8 mouse cellular contexts compared by ENCODE assay signal in genomic region chr6:149101943-149102243, GRCm38 (mm10). TPM values are rescaled to one million over a fixed set of nuclear protein-coding genes. Genes with fewer than 3 reads are reported as not detected.
DNase-seq lines count a peak whose midpoint lies in the region; ATAC-seq and TF ChIP-seq lines count a peak whose summit lies in the region.

No protein-coding gene starts in this region.

- 0 out of 2 replicates have a peak, but pooled peaks cover 4% of the 10 kb centered on the region for H3K27me3 ChIP-seq in kidney, embryonic 15.5 days
- H3K27me3 ChIP-seq in hindbrain, embryonic 13.5 days = no peaks in the 10 kb centered on the region
- no peaks in the 10 kb centered on the region; the same call in 1 of the 2 replicates for H3K27me3 ChIP-seq in midbrain, embryonic 12.5 days

- H3K9ac ChIP-seq in kidney, embryonic 15.5 days = peak overlapping the region; percentile 89
- peak overlapping the region; percentile 96 for H3K9ac ChIP-seq in hindbrain, embryonic 13.5 days
- H3K9ac ChIP-seq in midbrain, embryonic 12.5 days (replicated peaks) = peak overlapping the region; percentile 86

- peak overlapping the region; percentile 84 for H3K4me2 ChIP-seq in kidney, embryonic 15.5 days
- peak overlapping the region; percentile 64 for H3K4me2 ChIP-seq in hindbrain, embryonic 13.5 days
- peak overlapping the region; percentile 69 for H3K4me2 ChIP-seq in midbrain, embryonic 12.5 days (replicated peaks)

- no peaks in the 10 kb centered on the region for H3K9me3 ChIP-seq in kidney, embryonic 15.5 days (replicated peaks)
- no peaks in the 10 kb centered on the region for H3K9me3 ChIP-seq in hindbrain, embryonic 13.5 days
- no peaks in the 10 kb centered on the region for H3K9me3 ChIP-seq in midbrain, embryonic 12.5 days

- TF ChIP-seq CTCF in bone marrow macrophage, adult 2 months (IDR thresholded peaks at IDR 0.05; ENCODE audit: low read depth, low read length) = no peak

- H3K36me3 ChIP-seq in kidney, embryonic 15.5 days = no peaks in the 10 kb centered on the region
- H3K36me3 ChIP-seq in hindbrain, embryonic 13.5 days = no peaks in the 10 kb centered on the region
- H3K36me3 ChIP-seq in midbrain, embryonic 12.5 days = no peaks in the 10 kb centered on the region

- no peak; the same call in 1 of the 2 replicates for ATAC-seq in kidney, embryonic 15.5 days (replicated peaks; ENCODE audit: low FRiP score)
- peak; percentile 55 for ATAC-seq in hindbrain, embryonic 13.5 days (ENCODE audit: low FRiP score)
- no peak for ATAC-seq in midbrain, embryonic 12.5 days (ENCODE audit: low FRiP score, low read depth)

- DNase-seq in kidney, postnatal 25 days = no peak
- no peak for DNase-seq in urinary bladder, adult 18-20 months (ENCODE audit: low spot score in 2 of 2)
- DNase-seq in layer of hippocampus, adult 9-11 months = no peak
- DNase-seq in right cerebral cortex, adult 18-20 months = no peak

- H3K4me1 ChIP-seq in kidney, embryonic 15.5 days = peaks cover 4% of the 10 kb centered on the region; the same call in 1 of the 2 replicates
- H3K4me1 ChIP-seq in bone marrow macrophage, adult 2 months (ENCODE audit: control insufficient read depth, insufficient read depth, low read length) = peaks cover 5% of the 10 kb centered on the region; the same call in 1 of the 2 replicates
- H3K4me1 ChIP-seq in hindbrain, embryonic 13.5 days (replicated peaks) = peaks cover 12% of the 10 kb centered on the region
- H3K4me1 ChIP-seq in midbrain, embryonic 12.5 days = peaks cover 7% of the 10 kb centered on the region; the same call in 1 of the 2 replicates

- peak overlapping the region; percentile 96 for H3K27ac ChIP-seq in kidney, embryonic 15.5 days
- H3K27ac ChIP-seq in bone marrow macrophage, adult 2 months (ENCODE audit: insufficient read depth, low read depth, low read length) = no peak overlapping the region
- H3K27ac ChIP-seq in hindbrain, embryonic 13.5 days = peak overlapping the region; percentile 99
- peak overlapping the region; percentile 98 for H3K27ac ChIP-seq in midbrain, embryonic 12.5 days (replicated peaks)

- TF ChIP-seq POLR2A in bone marrow macrophage, adult 2 months (IDR thresholded peaks at IDR 0.05; ENCODE audit: borderline replicate concordance, low read depth, low read length) = no peak

- H3K4me3 ChIP-seq in kidney, embryonic 15.5 days (replicated peaks) = peak overlapping the region; percentile 84
- H3K4me3 ChIP-seq in bone marrow macrophage, adult 2 months (ENCODE audit: insufficient read depth, low read length) = peak overlapping the region; percentile 78
- peak overlapping the region; percentile 87 for H3K4me3 ChIP-seq in hindbrain, embryonic 13.5 days
- H3K4me3 ChIP-seq in midbrain, embryonic 12.5 days = peak overlapping the region; percentile 87

- 15% methylated on average over 7 of the region's 7 CpGs for WGBS in kidney, embryonic 15.5 days
- 9% methylated on average over 7 of the region's 7 CpGs for WGBS in hindbrain, embryonic 13.5 days
- 14% methylated on average over 7 of the region's 7 CpGs for WGBS in midbrain, embryonic 12.5 days

RNA-seq across cellular contexts. Expression of gene Dennd5b, which starts 0.4 kb away (rescaled TPM):
- 9.1 and 9.6 TPM in 2 replicates for polyA plus RNA-seq in kidney, embryonic 15.5 days (2015; fragmentation: Nextera tagmentation; extraction: Ambion mirVana)
- 0.19 and 0.87 TPM in 2 replicates for polyA plus RNA-seq in bone marrow macrophage, adult 2 months (2012; ENCODE audit: insufficient read depth, insufficient read length, missing spikeins)
- polyA plus RNA-seq in hindbrain, embryonic 13.5 days (2015; fragmentation: Nextera tagmentation; extraction: Ambion mirVana) = 16.3 and 16.8 TPM in 2 replicates
- 19.8 and 22.7 TPM in 2 replicates for polyA plus RNA-seq in midbrain, embryonic 12.5 days (2016; fragmentation: Nextera tagmentation; extraction: Ambion mirVana)

RNA-seq across cellular contexts. Expression of gene Gm10203, which starts 28.1 kb away (rescaled TPM):
- not detected in 2 replicates for polyA plus RNA-seq in kidney, embryonic 15.5 days (2015; fragmentation: Nextera tagmentation; extraction: Ambion mirVana)
- polyA plus RNA-seq in bone marrow macrophage, adult 2 months (2012; ENCODE audit: insufficient read depth, insufficient read length, missing spikeins) = not detected in 2 replicates
- not detected in 2 replicates for polyA plus RNA-seq in hindbrain, embryonic 13.5 days (2015; fragmentation: Nextera tagmentation; extraction: Ambion mirVana)
- polyA plus RNA-seq in midbrain, embryonic 12.5 days (2016; fragmentation: Nextera tagmentation; extraction: Ambion mirVana) = not detected in 2 replicates

RNA-seq across cellular contexts. Expression of gene Etfbkmt, which starts 37.8 kb away (rescaled TPM):
- 20.4 and 21.8 TPM in 2 replicates for polyA plus RNA-seq in kidney, embryonic 15.5 days (2015; fragmentation: Nextera tagmentation; extraction: Ambion mirVana)
- polyA plus RNA-seq in bone marrow macrophage, adult 2 months (2012; ENCODE audit: insufficient read depth, insufficient read length, missing spikeins) = 5.8 and 9.0 TPM in 2 replicates
- 7.1 and 7.4 TPM in 2 replicates for polyA plus RNA-seq in hindbrain, embryonic 13.5 days (2015; fragmentation: Nextera tagmentation; extraction: Ambion mirVana)
- polyA plus RNA-seq in midbrain, embryonic 12.5 days (2016; fragmentation: Nextera tagmentation; extraction: Ambion mirVana) = 8.1 and 8.4 TPM in 2 replicates
